Mouse (Mus musculus) heart, adult 11 months (tissue): ENCODE data around the gene Ctxn1.

Source experiments
- DNase-seq: peaks from one replicate; pipeline ENCODE4 v3.0.0; 2022

The Ctxn1 gene

DNA sequence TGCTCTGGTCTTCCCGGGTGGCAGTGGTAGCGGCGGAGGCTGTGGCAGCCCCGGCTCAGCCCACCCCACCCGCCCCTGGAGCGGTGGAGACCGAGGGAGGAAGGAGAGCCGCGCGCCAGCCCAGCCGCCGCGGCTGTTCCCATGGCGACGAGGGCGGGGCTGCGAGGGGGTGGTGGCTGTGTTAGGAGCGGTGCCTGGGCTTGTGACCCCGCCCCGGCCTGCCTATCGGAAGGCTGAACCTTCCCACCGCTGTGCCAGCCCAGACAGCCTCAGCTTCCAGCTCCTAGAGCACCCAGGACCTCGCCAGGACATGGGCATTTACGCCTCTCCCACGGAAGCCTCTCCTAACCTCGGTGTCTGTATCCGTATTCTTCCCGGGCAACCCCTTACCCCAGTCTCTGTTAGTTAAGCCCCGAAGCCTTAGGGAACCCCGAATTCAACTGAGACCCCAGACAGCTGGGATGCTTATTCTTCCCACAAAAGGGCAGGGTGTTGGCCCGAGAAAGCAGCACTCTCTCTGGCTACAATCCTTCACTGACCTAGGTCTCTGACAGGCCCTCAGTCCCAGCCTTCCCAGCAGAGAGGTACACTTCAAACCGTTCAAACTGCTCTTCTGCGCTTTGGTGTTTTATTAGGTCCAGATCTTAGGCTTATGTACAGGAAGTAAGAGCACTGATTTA lies at the start of gene Ctxn1:
Gene Ctxn1, minus strand, starts transcription at position 150 of the 680 bp plus-strand sequence.
- DNase-seq, result peak; percentile 99

GRCm38 (mm10) chr8:4305838-4306237 lies 46.8 kb upstream of the Ctxn1 start:
- DNase-seq, result no peak

GRCm38 (mm10) chr8:4304124-4304547 lies 45.1 kb upstream of the Ctxn1 start:
- DNase-seq, result no peak

DNA sequence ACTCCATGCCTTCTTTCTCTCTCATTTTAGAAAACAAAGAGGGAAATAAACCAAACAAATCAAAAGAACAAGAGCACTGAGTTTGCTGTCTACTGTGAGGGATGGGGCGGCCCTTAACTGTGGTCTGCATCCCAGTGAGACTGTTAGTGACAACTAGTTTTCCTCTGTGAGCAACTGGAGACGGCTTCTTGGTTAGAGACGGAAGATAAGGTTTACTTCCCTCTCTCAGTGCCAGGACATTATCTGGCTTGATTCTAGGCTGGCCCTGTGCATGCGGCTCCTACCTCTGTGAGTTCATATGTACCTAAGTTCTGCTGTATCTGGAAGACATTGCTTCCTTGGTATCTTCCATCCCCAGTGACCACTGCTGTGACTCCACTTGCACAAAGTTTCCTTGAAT lies 38.7 kb upstream of the Ctxn1 start:
- DNase-seq, result no peak

- no peak for DNase-seq
These were observed 33.7 kb upstream of the Ctxn1 start for GRCm38 (mm10) chr8:4292738-4293137.

GRCm38 (mm10) chr8:4276111-4276465 lies 17.0 kb upstream of the Ctxn1 start:
- no peak for DNase-seq

DNA sequence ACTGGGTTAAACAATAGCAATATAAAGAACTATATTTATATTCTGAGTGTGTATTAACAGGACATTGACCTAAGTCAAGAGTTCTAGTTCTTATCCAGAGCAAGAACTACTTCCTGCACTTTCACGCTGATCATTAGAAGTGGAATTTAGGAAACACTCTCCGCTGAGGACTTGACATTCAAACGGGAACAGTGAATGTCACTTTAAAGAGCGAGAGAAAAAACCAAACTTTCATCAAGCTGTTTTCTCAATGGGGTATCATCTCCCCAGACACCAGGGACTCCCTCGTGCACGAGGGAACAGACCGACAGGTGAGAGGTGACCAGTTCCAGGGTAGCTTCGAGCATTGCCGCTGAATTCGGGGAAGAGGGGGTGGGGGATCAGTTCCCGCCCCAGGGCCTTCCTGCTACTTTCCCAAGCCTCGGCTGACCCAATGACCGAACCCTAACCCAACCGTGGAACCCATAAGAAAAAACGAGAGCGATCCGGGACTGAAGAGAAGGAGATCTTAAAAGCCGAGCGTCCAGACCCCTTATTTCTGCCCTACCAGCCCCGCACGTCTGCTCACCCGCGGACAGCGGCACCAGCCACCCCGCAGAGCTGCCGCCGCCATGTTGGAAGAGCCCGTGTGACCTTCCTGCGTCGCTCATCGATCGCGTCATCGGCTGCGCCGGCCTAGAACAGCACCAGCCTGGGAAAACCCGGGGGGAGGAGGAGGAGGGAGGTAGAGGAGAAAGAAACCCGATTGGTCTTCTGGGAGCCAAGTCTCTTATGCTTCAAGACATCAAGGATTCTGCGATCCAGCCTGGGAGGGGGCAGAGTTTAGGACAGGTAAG lies 16.4 kb upstream of the Ctxn1 start, which contains the start of gene Timm44:
Gene Timm44, minus strand, starts transcription at position 639 of the 836 bp plus-strand sequence.
- peak; percentile 100 for DNase-seq

DNA sequence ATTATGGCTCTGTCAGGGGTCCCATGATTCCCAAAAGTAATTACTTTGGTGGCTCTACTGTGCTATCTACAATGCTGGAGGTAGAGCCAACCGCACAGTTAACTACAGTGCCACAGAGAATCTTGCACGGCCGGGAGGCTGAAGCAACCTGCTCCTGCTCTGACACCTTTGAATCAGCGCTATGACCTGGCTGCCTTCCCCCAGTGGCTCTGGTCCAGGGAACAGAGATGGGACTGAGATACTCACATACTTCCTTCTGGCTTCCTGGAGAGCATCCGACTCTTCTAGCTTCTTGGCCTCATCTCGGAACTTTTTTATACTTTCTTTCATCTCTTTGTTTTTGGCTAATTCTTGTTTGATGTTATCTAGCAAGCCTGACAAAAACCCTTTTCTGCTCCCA lies 10.5 kb upstream of the Ctxn1 start:
- DNase-seq, result no peak

GRCm38 (mm10) chr8:4267627-4268026 lies 8.6 kb upstream of the Ctxn1 start:
- no peak for DNase-seq

DNA sequence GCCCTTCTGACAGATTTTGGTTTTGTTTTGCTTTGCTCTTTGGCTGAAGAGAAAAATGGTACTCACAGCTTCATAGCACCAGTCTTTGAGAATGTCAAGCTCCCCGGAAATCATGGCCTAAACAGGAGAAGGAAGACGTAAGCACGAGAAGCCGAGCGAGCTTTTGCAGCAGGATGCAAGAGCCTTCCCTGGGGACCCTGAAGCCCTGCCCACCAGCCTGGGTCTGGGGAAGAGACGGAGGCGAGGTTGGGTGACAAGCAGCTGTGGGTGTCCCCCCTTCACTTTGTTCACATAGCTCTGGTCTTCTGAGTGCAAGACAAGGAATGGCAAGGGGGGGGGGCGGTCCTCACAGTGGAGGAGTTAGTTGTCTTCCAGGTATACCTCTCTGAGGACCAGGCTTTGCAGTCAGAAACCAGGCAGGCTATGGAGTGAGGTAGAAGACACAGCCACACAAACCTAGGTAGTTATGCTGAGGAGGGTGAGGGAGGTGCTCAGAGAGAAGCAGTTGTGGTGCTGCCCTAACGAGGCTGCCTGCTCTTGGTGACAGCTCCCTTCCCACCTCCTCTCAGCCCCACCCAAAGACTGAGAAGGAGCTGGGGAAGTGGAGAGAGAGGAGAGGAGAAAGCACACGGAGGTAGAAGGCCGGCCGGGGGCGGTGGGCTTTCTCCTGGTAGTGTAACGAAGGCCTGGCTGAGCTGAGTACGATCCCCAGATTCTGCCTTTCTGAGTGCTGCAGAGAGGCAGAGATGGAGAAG lies 6.3 kb upstream of the Ctxn1 start:
- DNase-seq, result peak; percentile 85

DNA sequence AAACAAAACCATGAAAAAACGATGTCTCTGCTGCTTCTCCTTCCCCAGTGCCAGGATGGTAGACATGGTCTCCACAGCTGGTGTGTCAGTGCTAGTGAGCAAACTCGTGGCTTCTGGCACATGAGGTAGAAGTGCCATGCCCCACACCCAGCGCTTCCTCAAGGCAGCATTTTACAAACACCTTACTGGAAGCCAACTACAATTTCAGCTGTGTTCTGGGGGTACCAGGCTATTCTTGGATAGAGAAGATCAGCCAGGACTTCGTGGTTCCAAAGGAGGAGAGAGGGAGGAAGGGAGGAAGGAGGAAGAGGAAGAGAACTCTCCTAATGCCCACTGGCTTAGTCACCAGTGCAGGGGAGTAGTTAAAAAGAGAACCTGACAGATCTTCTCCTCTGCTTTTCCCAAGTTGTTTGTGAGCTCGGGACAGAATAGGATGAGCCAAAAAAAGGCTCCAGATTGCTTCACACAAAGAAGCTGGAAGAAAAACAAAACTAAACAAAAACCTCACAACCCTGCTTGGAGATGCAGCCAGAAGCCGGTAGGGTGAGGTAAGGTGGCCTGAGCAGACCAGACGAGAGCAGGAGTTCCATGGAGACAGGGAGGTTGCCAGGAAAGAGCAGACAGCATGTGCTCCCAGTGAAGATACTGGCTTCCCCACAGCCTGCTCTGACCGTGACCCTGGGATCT lies 4.2 kb upstream of the Ctxn1 start:
- DNase-seq, result no peak

- DNase-seq, result peak; percentile 90
These were observed 714 bp upstream of the Ctxn1 start for GRCm38 (mm10) chr8:4259805-4260170.

DNA sequence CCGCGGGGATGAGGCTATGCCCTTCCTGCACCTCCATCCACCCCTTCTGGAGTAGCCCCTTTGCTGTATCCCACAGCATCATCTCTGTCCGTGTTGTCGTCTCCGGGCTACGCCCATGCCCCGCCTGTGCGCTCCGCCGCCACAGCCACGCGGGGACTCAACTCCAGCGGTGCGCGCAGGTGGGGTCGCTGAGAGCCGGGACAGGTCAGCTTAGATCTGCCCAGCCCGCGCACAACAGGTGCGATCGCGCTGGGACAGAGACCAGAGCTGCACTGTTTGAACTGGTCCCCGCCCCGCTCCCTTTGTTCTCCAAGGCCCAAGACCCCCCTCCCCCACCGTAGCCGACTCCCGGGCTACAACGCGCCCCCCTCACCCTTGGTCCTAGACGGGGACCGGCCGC lies 396 bp downstream of the Ctxn1 start:
- DNase-seq, result peak; percentile 96

- DNase-seq, result peak; percentile 95
These were observed 841 bp downstream of the Ctxn1 start for GRCm38 (mm10) chr8:4258233-4258632.

DNA sequence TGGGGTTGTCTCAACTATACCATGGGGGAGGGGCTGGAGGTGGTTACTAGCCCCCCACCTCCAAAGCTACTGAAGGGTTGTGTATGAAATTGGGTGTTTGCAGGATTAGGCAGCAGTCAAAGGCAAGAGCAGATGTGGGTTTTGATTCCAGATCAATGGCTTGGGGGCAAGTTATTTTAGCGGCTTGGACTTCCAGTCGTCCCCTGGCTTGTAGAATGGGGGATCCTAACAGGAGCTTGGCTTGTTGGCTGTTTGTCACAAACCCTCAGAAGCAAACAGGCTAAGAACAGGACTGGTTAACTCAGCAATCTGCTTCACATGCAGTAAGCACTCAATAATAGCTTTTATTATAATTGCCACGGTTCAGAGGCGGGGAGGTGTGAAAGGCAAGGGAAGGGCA lies 1.7 kb downstream of the Ctxn1 start:
- DNase-seq, result peak; percentile 74

DNA sequence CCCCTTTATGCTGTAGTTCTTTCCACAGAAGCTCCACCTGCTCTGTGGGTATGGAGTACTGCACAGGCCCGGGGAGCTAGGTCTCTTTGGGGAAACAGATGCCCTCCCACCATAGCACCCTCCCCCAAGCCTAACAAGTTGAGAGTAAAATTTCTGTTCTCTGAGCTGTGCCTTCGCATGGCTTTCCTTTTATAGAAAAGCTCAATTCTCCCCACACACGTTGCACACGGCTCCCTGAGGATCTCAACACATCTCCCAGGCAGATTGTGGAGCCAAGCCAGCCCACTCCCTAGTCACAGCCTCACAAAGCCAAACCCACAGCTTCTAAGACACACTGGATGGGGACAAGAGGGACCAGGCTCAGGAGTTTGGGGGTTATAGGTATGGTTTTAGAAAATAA lies 2.2 kb downstream of the Ctxn1 start:
- DNase-seq, result peak; percentile 81

- DNase-seq, result peak; percentile 90
These were observed 3.6 kb downstream of the Ctxn1 start for GRCm38 (mm10) chr8:4255471-4255870.

DNA sequence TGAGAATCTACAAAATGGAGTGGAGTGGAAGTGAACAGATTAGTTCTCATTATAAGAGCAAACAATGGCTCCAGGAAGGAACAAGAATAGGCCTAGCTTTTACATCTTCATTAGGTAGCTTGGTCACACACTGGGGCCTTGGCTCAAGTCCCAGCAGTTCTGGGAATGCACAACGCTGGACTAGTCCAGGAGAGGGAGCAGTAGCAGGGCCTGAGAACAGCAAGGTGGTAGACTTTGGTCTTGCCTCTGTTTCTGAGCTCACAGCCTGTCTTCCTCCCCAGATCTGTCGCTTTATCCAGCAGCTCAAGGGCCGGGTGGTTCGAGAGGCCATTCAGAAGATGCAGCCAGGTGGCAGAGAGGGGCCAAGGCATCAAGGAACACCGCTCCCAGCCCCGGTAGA lies 5.1 kb downstream of the Ctxn1 start:
- DNase-seq, result peak; percentile 89

DNA sequence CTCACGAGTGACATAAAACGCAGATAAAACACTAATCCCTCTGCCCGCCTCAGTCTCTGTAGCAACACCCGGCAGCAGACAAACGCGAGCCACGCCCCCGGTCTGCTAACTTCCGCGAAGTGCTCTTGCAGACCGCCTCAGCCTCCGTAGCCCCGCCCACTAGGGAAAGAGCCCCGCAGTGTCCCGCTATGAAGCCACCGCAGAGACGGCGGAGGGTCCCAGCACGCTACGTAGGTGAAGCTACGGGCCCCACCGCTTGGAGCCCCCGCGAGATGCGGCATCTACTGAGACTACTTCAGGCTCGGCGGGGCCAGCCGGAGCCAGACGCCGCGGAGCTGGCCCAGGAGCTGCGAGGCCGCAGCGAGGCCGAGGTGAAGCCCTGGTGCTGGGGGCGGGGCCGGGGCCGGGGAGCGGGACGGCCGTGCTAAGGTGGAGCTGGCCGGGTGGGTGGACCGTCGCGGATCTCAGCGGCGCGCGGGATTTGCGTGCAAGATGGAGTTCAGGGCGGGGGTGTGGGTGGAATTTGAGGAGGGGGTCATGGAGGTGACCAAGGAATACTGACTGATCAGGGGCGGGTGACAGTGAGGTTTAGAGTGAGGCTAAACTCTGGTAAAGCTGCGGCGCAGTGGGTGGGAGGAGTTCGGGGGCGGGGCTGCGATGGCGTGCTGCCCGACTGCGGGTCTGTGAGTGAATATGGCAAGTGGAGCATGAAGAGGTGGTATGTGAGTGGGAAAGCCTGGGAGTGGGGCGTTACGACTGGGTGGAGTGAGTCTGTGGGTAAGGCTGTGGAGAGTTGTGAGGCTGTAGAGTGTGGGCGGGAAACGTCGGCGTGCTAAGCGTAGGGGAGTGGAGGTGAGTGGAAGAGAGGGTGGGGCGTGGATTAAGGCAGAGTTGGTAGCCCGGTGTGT lies 5.9 kb downstream of the Ctxn1 start, which contains the start of gene Snapc2:
Gene Snapc2, plus strand, starts transcription at position 147 of the 908 bp plus-strand sequence.
- DNase-seq, result peak; percentile 99

DNA sequence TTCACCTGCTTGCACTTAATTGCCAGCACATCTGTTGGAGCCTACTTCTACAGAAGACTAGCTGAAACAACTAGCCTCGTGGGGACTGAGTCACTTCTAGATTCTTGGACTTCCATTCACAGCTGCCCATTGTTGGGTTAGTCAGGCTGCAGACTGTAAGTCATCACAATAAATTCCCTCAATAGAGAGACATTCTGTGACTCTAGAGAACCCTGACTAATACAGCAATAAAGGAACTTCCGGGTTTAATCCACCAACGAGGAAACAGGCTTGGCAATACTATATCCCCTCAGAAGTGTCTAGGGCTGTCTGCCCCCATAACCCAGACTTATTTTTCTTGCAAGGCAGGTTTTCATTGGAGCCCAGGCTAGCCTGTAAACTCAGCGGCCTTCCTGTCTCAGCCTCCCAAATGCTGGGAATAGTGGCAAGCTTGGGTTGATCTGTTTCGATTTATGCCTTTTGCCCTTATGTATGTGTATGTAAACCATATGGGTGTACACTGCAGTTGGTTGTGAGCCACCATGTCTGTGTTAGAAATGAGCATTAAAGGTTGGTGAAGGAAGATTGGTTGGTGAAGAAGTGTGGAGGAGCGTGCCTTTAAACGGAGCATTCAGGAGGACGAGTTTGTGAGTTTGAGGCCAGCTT lies 6.8 kb downstream of the Ctxn1 start:
- peak; percentile 88 for DNase-seq

DNA sequence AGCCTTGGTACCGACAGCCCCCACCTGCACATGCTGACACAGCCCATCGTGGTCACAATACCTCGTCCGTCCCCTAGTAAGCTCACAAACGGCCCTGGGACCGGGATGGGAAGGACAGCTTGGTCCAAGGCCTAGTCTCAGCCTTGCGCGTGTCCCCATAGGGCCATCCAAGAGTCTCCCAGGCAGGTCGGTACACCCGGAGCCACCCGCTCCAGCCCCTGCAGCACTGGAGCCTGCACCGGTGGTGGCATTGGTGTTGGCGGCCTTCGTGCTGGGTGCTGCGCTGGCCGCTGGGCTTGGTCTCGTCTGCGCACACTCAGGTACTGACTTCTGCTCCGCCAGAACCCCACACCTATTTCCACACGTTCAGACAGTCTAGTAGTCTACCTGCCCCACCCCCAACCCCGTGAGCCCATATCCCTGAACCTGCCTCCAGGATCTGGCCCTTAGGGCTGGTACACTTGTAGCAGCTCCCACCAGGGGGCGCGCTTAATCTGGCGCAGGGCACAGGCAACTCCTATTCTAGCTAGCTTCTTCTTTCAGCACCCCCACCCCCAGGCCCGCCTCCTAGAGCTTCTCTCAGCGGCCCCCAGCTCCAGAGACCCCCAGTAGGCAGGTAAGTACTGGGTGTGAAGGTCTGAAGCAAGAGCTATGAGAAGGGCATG lies 8.6 kb downstream of the Ctxn1 start:
- peak; percentile 98 for DNase-seq
